In genomic region chr17:26424973-26425735, GRCm38 (mm10) we compare ENCODE assay signal across 7 mouse cellular contexts. TPM values are rescaled to one million over a fixed set of nuclear protein-coding genes. Genes with fewer than 3 reads are reported as not detected.
A peak's percentile ranks its signal among the peaks of the same experiment; 100 is the strongest.
DNase-seq lines count a peak whose midpoint lies in the region; ATAC-seq and TF ChIP-seq lines count a peak whose summit lies in the region.

No protein-coding gene starts in this region.

- 67% methylated on average over 13 of the region's 13 CpGs for WGBS in limb, embryonic 15.5 days
- WGBS in limb, embryonic 10.5 days: 72% methylated on average over 13 of the region's 13 CpGs
- WGBS in kidney, postnatal 0 days: 66% methylated on average over 13 of the region's 13 CpGs

- no peak for ATAC-seq in limb, embryonic 15.5 days (ENCODE audit: insufficient number of reproducible peaks, low FRiP score, low TSS enrichment, low read depth)
- ATAC-seq in kidney, postnatal 0 days (replicated peaks; ENCODE audit: low FRiP score, low read depth): no peak

- peaks cover 26% of the 10 kb centered on the region for H3K4me1 ChIP-seq in limb, embryonic 15.5 days
- H3K4me1 ChIP-seq in limb, embryonic 10.5 days: 0 out of 2 replicates have a peak, but pooled peaks cover 6% of the 10 kb centered on the region
- H3K4me1 ChIP-seq in kidney, postnatal 0 days (replicated peaks; ENCODE audit: insufficient read depth, low read length): peaks cover 29% of the 10 kb centered on the region

- H3K27ac ChIP-seq in limb, embryonic 15.5 days: peak overlapping the region; percentile 22; the same call in 1 of the 2 replicates
- no peak overlapping the region for H3K27ac ChIP-seq in limb, embryonic 10.5 days
- H3K27ac ChIP-seq in kidney, postnatal 0 days: peak overlapping the region; percentile 84

- H3K9me3 ChIP-seq in limb, embryonic 15.5 days: no peaks in the 10 kb centered on the region
- no peaks in the 10 kb centered on the region for H3K9me3 ChIP-seq in limb, embryonic 10.5 days (replicated peaks)
- no peaks in the 10 kb centered on the region for H3K9me3 ChIP-seq in kidney, postnatal 0 days (replicated peaks; ENCODE audit: low read length)

- H3K36me3 ChIP-seq in limb, embryonic 15.5 days: no peaks in the 10 kb centered on the region
- H3K36me3 ChIP-seq in limb, embryonic 10.5 days: no peaks in the 10 kb centered on the region
- H3K36me3 ChIP-seq in kidney, postnatal 0 days (ENCODE audit: insufficient read depth, low read length): no peaks in the 10 kb centered on the region

- H3K27me3 ChIP-seq in limb, embryonic 15.5 days: peaks cover 3% of the 10 kb centered on the region; the same call in 1 of the 2 replicates
- peaks cover 33% of the 10 kb centered on the region for H3K27me3 ChIP-seq in limb, embryonic 10.5 days (ENCODE audit: low read depth, poor library complexity, severe bottlenecking)
- H3K27me3 ChIP-seq in kidney, postnatal 0 days (ENCODE audit: insufficient read depth, low read length): no peaks in the 10 kb centered on the region

- no peak for TF ChIP-seq CTCF in kidney, postnatal 0 days (IDR thresholded peaks at IDR 0.05; ENCODE audit: low read depth)

- no peak overlapping the region for H3K4me2 ChIP-seq in limb, embryonic 15.5 days
- no peak overlapping the region for H3K4me2 ChIP-seq in kidney, postnatal 0 days (ENCODE audit: low read length)

- no peak for DNase-seq in limb, embryonic 10.5 days (ENCODE audit: low spot score)
- DNase-seq in brain, embryonic 18.5 days (ENCODE audit: low read depth, low spot score): peak; percentile 36
- DNase-seq in heart, adult 9 months (ENCODE audit: low spot score in 2 of 2): peak; percentile 89 to 90
- peak; percentile 42 for DNase-seq in kidney, postnatal 0 days (ENCODE audit: low spot score)
- DNase-seq in ovary, postnatal 36 days (ENCODE audit: low spot score): peak; percentile 77
- DNase-seq in thymus, postnatal 0 days (ENCODE audit: low spot score): no peak

- no peak overlapping the region for H3K9ac ChIP-seq in limb, embryonic 15.5 days
- no peak overlapping the region for H3K9ac ChIP-seq in kidney, postnatal 0 days (ENCODE audit: low read depth, low read length)

- no peak overlapping the region for H3K4me3 ChIP-seq in limb, embryonic 15.5 days
- no peak overlapping the region for H3K4me3 ChIP-seq in limb, embryonic 10.5 days
- no peak overlapping the region for H3K4me3 ChIP-seq in kidney, postnatal 0 days (replicated peaks; ENCODE audit: low read depth, low read length)

RNA-seq across cellular contexts. Expression of gene Neurl1b, which starts 10.5 kb away (rescaled TPM):
- polyA plus RNA-seq in limb, embryonic 15.5 days (2015; fragmentation: Nextera tagmentation; extraction: Ambion mirVana): 0.68 and 0.90 TPM in 2 replicates
- 0.05 and 0.10 TPM in 2 replicates for polyA plus RNA-seq in limb, embryonic 10.5 days (2016; fragmentation: Nextera tagmentation; extraction: Ambion mirVana)
- 1.6 and 2.1 TPM in 2 replicates for polyA plus RNA-seq in kidney, postnatal 0 days (2015; fragmentation: Nextera tagmentation; extraction: Ambion mirVana)
- polyA plus RNA-seq in thymus, postnatal 0 days (2015; fragmentation: Nextera tagmentation; extraction: Ambion mirVana): 0.39 and 1.3 TPM in 2 replicates

Comparison
In these comparisons a context has a peak if more than half of its experiments do, and no peak if none do; other contexts are left out.
1. DNase-seq: peak in brain, embryonic 18.5 days (single experiment), heart, adult 9 months (2 of 2), kidney, postnatal 0 days (single experiment) and ovary, postnatal 36 days (single experiment); none in limb, embryonic 10.5 days (single experiment) and thymus, postnatal 0 days (single experiment).